ENCODE assay signal across 22 mouse cellular contexts in genomic region chr19:50638176-50638575, GRCm38 (mm10). TPM values are rescaled to one million over a fixed set of nuclear protein-coding genes. Genes with fewer than 3 reads are reported as not detected.
A peak's percentile ranks its signal among the peaks of the same experiment; 100 is the strongest.
DNase-seq lines count a peak whose midpoint lies in the region; ATAC-seq lines count a peak whose summit lies in the region.
"Had no signal": no experiment of that assay in that cellular context is flagged by ENCODE, and none has a peak within 500 bp of the region (broad histone marks: within the 10 kb centered on the region; RNA-seq: fewer than 3 reads in every experiment).

No protein-coding gene starts in this region.

- no peak overlapping the region for H3K9ac ChIP-seq in heart, embryonic 11.5 days (ENCODE audit: low read depth, low read length)
- no peak overlapping the region for H3K9ac ChIP-seq in kidney, embryonic 14.5 days (ENCODE audit: low read depth, low read length)
- H3K9ac ChIP-seq: embryonic facial prominence, embryonic 15.5 days; forebrain, embryonic 15.5 days; hindbrain, embryonic 14.5 days; intestine, embryonic 15.5 days had no signal

- no peaks in the 10 kb centered on the region for H3K9me3 ChIP-seq in heart, embryonic 11.5 days (replicated peaks; ENCODE audit: control insufficient read depth, low read length)
- no peaks in the 10 kb centered on the region for H3K9me3 ChIP-seq in kidney, embryonic 14.5 days (ENCODE audit: control insufficient read depth, low read length)
- H3K9me3 ChIP-seq: embryonic facial prominence, embryonic 15.5 days; forebrain, embryonic 15.5 days; hindbrain, embryonic 10.5 days; intestine, embryonic 15.5 days had no signal

- intact Hi-C loops in heart, postnatal 25 days (cut with DNase I), result no loop called here

- H3K27me3 ChIP-seq in heart, embryonic 11.5 days (ENCODE audit: control insufficient read depth, insufficient read depth, low read length), result no peaks in the 10 kb centered on the region
- no peaks in the 10 kb centered on the region for H3K27me3 ChIP-seq in kidney, embryonic 14.5 days (ENCODE audit: control insufficient read depth, insufficient read depth, low read length)
- H3K27me3 ChIP-seq: CH12.LX; embryonic facial prominence, embryonic 15.5 days; forebrain, embryonic 15.5 days; intestine, embryonic 15.5 days had no signal

- no peak overlapping the region for H3K4me3 ChIP-seq in heart, embryonic 11.5 days (ENCODE audit: low read depth, low read length)
- no peak overlapping the region for H3K4me3 ChIP-seq in kidney, embryonic 14.5 days (ENCODE audit: low read length)
- H3K4me3 ChIP-seq: embryonic facial prominence, embryonic 15.5 days; erythroblast, embryonic 14.5 days; forebrain, embryonic 15.5 days; hindbrain, embryonic 10.5 days; intestine, embryonic 15.5 days had no signal

- H3K27ac ChIP-seq in heart, embryonic 11.5 days (ENCODE audit: low read depth, low read length), result no peak overlapping the region
- no peak overlapping the region for H3K27ac ChIP-seq in kidney, embryonic 14.5 days (ENCODE audit: low read depth, low read length)
- H3K27ac ChIP-seq: embryonic facial prominence, embryonic 15.5 days; forebrain, embryonic 15.5 days; hindbrain, embryonic 10.5 days; hindbrain, embryonic 14.5 days; intestine, embryonic 15.5 days had no signal

- no peaks in the 10 kb centered on the region for H3K4me1 ChIP-seq in heart, embryonic 11.5 days (ENCODE audit: control insufficient read depth, insufficient read depth, low read length)
- H3K4me1 ChIP-seq in kidney, embryonic 14.5 days (ENCODE audit: control insufficient read depth, insufficient read depth, low read length), result no peaks in the 10 kb centered on the region
- H3K4me1 ChIP-seq: embryonic facial prominence, embryonic 15.5 days; intestine, embryonic 15.5 days had no signal

- H3K4me2 ChIP-seq in heart, embryonic 11.5 days, result no peak overlapping the region
- no peak overlapping the region for H3K4me2 ChIP-seq in kidney, embryonic 14.5 days (replicated peaks; ENCODE audit: low read depth, low read length)
- H3K4me2 ChIP-seq: embryonic facial prominence, embryonic 15.5 days; forebrain, embryonic 15.5 days; hindbrain, embryonic 14.5 days; intestine, embryonic 15.5 days had no signal

- no peaks in the 10 kb centered on the region for H3K36me3 ChIP-seq in heart, embryonic 11.5 days (ENCODE audit: control insufficient read depth, insufficient read depth, low read length)
- no peaks in the 10 kb centered on the region for H3K36me3 ChIP-seq in kidney, embryonic 14.5 days (ENCODE audit: control insufficient read depth, insufficient read depth, low read length)
- H3K36me3 ChIP-seq: embryonic facial prominence, embryonic 15.5 days; forebrain, embryonic 15.5 days; hindbrain, embryonic 10.5 days; intestine, embryonic 15.5 days had no signal

- no peak for ATAC-seq in heart, embryonic 11.5 days (replicated peaks; ENCODE audit: insufficient number of reproducible peaks, low FRiP score, low TSS enrichment)
- no peak for ATAC-seq in kidney, embryonic 14.5 days (ENCODE audit: low FRiP score, low TSS enrichment)
- ATAC-seq: forebrain, embryonic 15.5 days; intestine, embryonic 15.5 days had no signal

- WGBS in heart, embryonic 11.5 days (ENCODE audit: insufficient replicate concordance), result 60% methylated on average over 6 of the region's 6 CpGs
- WGBS in kidney, embryonic 14.5 days, result 74% methylated on average over 6 of the region's 6 CpGs

- DNase-seq in heart, adult 18-20 months, result peak; percentile 36 to 38
- peak; percentile 2 to 10 for DNase-seq in heart, adult 9 months (ENCODE audit: low spot score in 2 of 2)
- peak; percentile 20 for DNase-seq in heart, postnatal 25 days (ENCODE audit: low spot score)
- peak; percentile 68 for DNase-seq in retina, postnatal 1 day
- DNase-seq in gastrocnemius, postnatal 10 days, result no peak
- DNase-seq in cerebellum, adult 11-12 months, result no peak
- DNase-seq: adrenal gland, adult 2 months; adrenal gland, postnatal 36 days; cerebellum, adult 11 months; cerebellum, adult 9-10 months; embryo, embryonic 11 days; kidney, adult 2 months had no signal

RNA-seq across cellular contexts. Expression of gene Sorcs1, which starts 40.3 kb away (rescaled TPM):
- total RNA-seq in heart, adult 18-20 months (2021), result under 1 TPM in 1 of 2 experiments, not detected in 1; 0.33 TPM
- 0.79 and 1.1 TPM in 2 replicates for polyA plus RNA-seq in heart, embryonic 11.5 days (2014; fragmentation: Nextera tagmentation; extraction: Ambion mirVana)
- total RNA-seq in heart, postnatal 25 days (2021), result under 1 TPM; 0.16 to 0.25 TPM
- 2.5 TPM in 2 replicates for polyA plus RNA-seq in kidney, embryonic 14.5 days (2014; fragmentation: Nextera tagmentation; extraction: Ambion mirVana)
- total RNA-seq in gastrocnemius, postnatal 10 days (2021), result 1 to 10 TPM; 2.1 TPM
- total RNA-seq: common myeloid progenitor, adult 5-6 weeks had no signal
- polyA plus RNA-seq: erythroblast, embryonic 14.5 days had no signal

Comparison
In these comparisons a context has a peak if more than half of its experiments do, and no peak if none do; other contexts are left out.
1. DNase-seq: peak in heart, adult 18-20 months (2 of 2), heart, adult 9 months (2 of 2), heart, postnatal 25 days (single experiment) and retina, postnatal 1 day (single experiment); none in gastrocnemius, postnatal 10 days (single experiment) and cerebellum, adult 11-12 months (single experiment).